Mouse (Mus musculus): Measurements from ENCODE around the gene Cdh6. TPM values are rescaled to one million over a fixed set of nuclear protein-coding genes. Genes with fewer than 3 reads are reported as not detected.

Cdh6 gene
- 2.1 TPM in 2 replicates for polyA plus RNA-seq (2015; fragmentation: Nextera tagmentation; extraction: Ambion mirVana)

DNA sequence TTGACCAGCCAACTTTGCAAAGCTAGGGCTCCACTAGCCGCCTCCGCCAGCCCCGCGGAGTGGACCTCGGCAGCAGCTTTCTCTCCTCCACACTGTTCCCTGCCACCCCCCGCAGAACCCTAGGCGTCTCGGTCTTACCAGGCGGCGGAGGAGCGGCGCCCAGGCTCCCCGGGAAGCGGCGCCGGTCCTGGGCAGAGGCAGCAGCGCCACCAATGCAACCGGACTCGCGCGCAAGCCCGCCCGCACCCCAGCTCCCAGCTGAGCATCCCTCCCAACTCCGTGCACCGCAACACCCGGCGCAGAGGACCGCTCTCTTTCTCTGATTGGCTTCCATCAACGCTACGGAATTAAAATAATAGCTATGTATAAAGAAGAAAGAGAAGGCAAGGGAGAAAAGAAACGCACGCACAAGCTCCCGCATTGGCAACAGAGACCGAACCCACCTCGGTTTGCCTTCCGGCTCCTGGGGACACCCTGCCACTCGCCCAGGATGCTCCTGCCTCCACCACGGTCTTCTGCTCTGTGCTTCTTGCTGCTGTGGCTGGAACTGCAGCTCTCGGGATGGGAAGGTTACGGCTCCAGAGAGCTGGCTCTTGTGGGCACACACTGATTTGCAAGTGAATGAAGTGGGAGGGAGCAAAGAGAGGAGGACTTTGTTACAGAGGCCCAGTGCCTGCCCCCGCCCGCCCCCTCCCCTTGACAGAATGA is at the start of gene Cdh6:
Gene Cdh6 (minus strand): TSS at position 605 of the 708 bp plus-strand sequence.
- 1% methylated on average over 42 of the region's 42 CpGs for WGBS
- Histone ChIP-seq H3K4me1 (replicated peaks; ENCODE audit: control insufficient read depth, insufficient read depth) (no peaks in the 10 kb centered on the region; the same call in 1 of the 2 replicates), H3K4me2 (replicated peaks; ENCODE audit: low read depth) (peak within 1 kb of the TSS; percentile 81), H3K9ac (ENCODE audit: low read length) (peak within 1 kb of the TSS; percentile 48), H3K27me3 (ENCODE audit: control insufficient read depth, insufficient read depth, low read length) (no peaks in the 10 kb centered on the region; the same call in 1 of the 2 replicates), H3K27ac (replicated peaks) (no peak within 1 kb of the TSS), H3K4me3 (ENCODE audit: low read depth, low read length) (peak within 1 kb of the TSS; percentile 52), H3K9me3 (ENCODE audit: control insufficient read depth, low read length) (no peaks in the 10 kb centered on the region), H3K36me3 (ENCODE audit: control insufficient read depth, insufficient read depth, low read length) (no peaks in the 10 kb centered on the region)
- DNase-seq (ENCODE audit: low spot score) = peak; percentile 55
- peak; percentile 73; the same call in 1 of the 2 replicates for ATAC-seq (ENCODE audit: low FRiP score, low TSS enrichment)
- peak; percentile 48 for TF ChIP-seq CTCF (IDR thresholded peaks at IDR 0.05; ENCODE audit: low read depth)
- TF ChIP-seq EP300 (optimal IDR thresholded peaks at IDR 0.05) = no peak

DNA sequence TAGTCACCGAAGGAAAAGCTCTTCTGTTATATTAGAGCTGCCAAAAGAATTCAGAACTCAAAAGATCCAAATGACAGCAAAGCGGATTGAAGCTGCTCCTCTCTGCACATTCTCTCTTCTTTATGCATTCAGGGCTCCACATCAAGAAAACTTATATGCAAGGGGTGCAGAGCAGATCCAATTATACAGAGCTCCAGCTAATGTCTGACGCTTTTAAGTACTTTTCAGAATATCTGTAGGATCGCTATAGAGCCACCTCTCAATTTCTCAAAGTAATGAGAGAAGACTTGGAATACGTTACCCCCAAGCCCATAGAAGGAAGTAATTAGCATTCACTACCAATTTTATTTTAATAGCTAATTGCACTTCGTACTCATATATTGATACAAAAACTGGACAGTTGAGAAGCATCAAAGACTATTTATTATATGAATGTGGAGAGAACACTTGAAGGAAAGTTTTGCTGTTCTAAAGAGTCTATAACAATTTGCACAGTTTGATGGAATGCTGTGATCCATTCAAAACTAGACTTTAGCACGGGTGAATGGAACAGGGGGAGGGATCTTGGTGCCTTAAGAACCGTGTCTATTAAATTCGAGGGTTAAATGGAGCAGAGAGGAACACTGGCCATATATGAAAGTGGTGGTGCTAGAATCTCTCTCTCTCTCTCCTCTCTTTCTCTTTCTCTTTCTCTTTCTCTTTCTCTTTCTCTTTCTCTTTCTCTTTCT is 46.4 kb upstream of the Cdh6 start:
- no peak overlapping the region for H3K4me3 ChIP-seq (ENCODE audit: low read depth, low read length)
- DNase-seq (ENCODE audit: low spot score) = no peak
- H3K36me3 ChIP-seq (ENCODE audit: control insufficient read depth, insufficient read depth, low read length) = no peaks in the 10 kb centered on the region
- no peak for TF ChIP-seq CTCF (IDR thresholded peaks at IDR 0.05; ENCODE audit: low read depth)
- TF ChIP-seq EP300 (optimal IDR thresholded peaks at IDR 0.05) = no peak
- no peaks in the 10 kb centered on the region for H3K27me3 ChIP-seq (ENCODE audit: control insufficient read depth, insufficient read depth, low read length)
- ATAC-seq (ENCODE audit: low FRiP score, low TSS enrichment) = no peak
- no peaks in the 10 kb centered on the region for H3K9me3 ChIP-seq (ENCODE audit: control insufficient read depth, low read length)
- no peak overlapping the region for H3K4me2 ChIP-seq (replicated peaks; ENCODE audit: low read depth)
- H3K9ac ChIP-seq (ENCODE audit: low read length) = no peak overlapping the region
- WGBS = 81% methylated on average over 9 of the region's 9 CpGs
- no peaks in the 10 kb centered on the region for H3K4me1 ChIP-seq (replicated peaks; ENCODE audit: control insufficient read depth, insufficient read depth)
- H3K27ac ChIP-seq (replicated peaks) = no peak overlapping the region

DNA sequence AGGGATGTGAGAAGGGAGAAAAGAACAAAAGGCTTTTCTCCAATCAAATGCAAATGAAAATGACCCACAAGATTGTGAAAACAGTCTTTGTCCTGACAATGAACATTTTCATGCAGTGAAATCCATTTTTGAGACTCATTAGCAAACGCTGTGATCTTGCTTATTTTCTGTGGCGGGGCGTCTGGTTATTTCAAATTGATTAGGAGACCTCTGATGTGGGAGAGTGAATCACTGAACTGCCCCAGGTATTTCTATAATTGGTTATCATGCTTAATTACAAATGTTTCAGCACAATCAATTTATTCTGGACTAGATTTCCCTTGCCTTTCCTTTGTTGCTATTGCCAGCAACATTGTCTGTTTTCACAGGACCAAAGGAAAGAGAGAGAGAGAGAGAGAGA is 44.3 kb upstream of the Cdh6 start:
- Histone ChIP-seq H3K9me3 (ENCODE audit: control insufficient read depth, low read length) (no peaks in the 10 kb centered on the region), H3K4me1 (replicated peaks; ENCODE audit: control insufficient read depth, insufficient read depth) (no peaks in the 10 kb centered on the region), H3K9ac (ENCODE audit: low read length) (no peak overlapping the region), H3K4me2 (replicated peaks; ENCODE audit: low read depth) (no peak overlapping the region), H3K36me3 (ENCODE audit: control insufficient read depth, insufficient read depth, low read length) (no peaks in the 10 kb centered on the region), H3K4me3 (ENCODE audit: low read depth, low read length) (no peak overlapping the region), H3K27me3 (ENCODE audit: control insufficient read depth, insufficient read depth, low read length) (no peaks in the 10 kb centered on the region), H3K27ac (replicated peaks) (no peak overlapping the region)
- ATAC-seq (ENCODE audit: low FRiP score, low TSS enrichment) (no peak), DNase-seq (ENCODE audit: low spot score) (no peak)
- WGBS = 94% methylated on average over 3 of the region's 3 CpGs
- TF ChIP-seq EP300 (optimal IDR thresholded peaks at IDR 0.05) (no peak), CTCF (IDR thresholded peaks at IDR 0.05; ENCODE audit: low read depth) (no peak)

DNA sequence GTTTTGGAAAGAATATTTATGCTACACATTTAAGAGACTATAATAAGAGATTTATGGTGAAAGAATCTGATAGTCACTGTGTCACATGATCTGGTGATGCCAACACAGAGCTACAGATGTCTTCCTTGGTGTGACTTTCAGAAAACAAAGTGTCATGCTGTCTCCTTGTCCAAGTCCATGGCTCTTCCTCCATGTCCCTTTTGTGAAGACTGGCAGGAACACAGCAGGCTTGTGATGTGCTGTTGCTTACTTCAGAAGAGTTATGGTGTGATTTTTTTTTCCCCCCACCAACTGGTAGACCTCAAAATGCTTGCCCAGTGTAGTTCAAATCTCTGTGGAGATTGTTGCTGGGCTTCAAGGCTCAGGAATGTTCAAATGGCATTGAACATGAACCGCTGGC is 43.7 kb upstream of the Cdh6 start:
- no peak overlapping the region for H3K27ac ChIP-seq (replicated peaks)
- no peak for DNase-seq (ENCODE audit: low spot score)
- no peak overlapping the region for H3K4me2 ChIP-seq (replicated peaks; ENCODE audit: low read depth)
- no peaks in the 10 kb centered on the region for H3K36me3 ChIP-seq (ENCODE audit: control insufficient read depth, insufficient read depth, low read length)
- TF ChIP-seq CTCF (IDR thresholded peaks at IDR 0.05; ENCODE audit: low read depth) (no peak), EP300 (optimal IDR thresholded peaks at IDR 0.05) (no peak)
- WGBS = 94% methylated on average over 1 of the region's 1 CpGs
- no peaks in the 10 kb centered on the region for H3K9me3 ChIP-seq (ENCODE audit: control insufficient read depth, low read length)
- no peaks in the 10 kb centered on the region for H3K27me3 ChIP-seq (ENCODE audit: control insufficient read depth, insufficient read depth, low read length)
- no peak for ATAC-seq (ENCODE audit: low FRiP score, low TSS enrichment)
- H3K4me1 ChIP-seq (replicated peaks; ENCODE audit: control insufficient read depth, insufficient read depth) = no peaks in the 10 kb centered on the region
- no peak overlapping the region for H3K9ac ChIP-seq (ENCODE audit: low read length)
- H3K4me3 ChIP-seq (ENCODE audit: low read depth, low read length) = no peak overlapping the region

DNA sequence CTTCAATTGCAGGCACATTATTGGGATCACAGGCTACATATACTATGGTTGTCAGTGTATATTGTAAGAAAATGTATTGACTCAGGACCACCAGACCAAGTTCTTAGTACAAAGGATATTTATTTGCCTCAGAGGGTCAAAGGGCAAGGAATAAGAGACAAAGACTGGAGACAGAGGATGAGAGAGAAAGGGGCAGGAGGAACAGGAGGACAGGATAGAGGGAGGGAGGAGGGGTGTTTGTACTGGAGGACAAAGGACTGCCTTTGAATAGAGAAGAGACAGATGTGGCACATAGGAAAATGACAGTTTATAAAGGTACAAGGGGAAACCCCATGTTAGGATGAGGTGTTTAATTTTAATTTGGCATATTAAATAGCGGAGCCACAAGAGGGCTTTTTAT is 39.5 kb upstream of the Cdh6 start:
- no peaks in the 10 kb centered on the region for H3K36me3 ChIP-seq (ENCODE audit: control insufficient read depth, insufficient read depth, low read length)
- no peaks in the 10 kb centered on the region for H3K4me1 ChIP-seq (replicated peaks; ENCODE audit: control insufficient read depth, insufficient read depth)
- TF ChIP-seq CTCF (IDR thresholded peaks at IDR 0.05; ENCODE audit: low read depth) (no peak), EP300 (optimal IDR thresholded peaks at IDR 0.05) (no peak)
- no peak for DNase-seq (ENCODE audit: low spot score)
- WGBS = 97% methylated on average over 1 of the region's 1 CpGs
- no peak overlapping the region for H3K4me3 ChIP-seq (ENCODE audit: low read depth, low read length)
- no peaks in the 10 kb centered on the region for H3K27me3 ChIP-seq (ENCODE audit: control insufficient read depth, insufficient read depth, low read length)
- no peak for ATAC-seq (ENCODE audit: low FRiP score, low TSS enrichment)
- H3K27ac ChIP-seq (replicated peaks) = no peak overlapping the region
- no peak overlapping the region for H3K4me2 ChIP-seq (replicated peaks; ENCODE audit: low read depth)
- no peaks in the 10 kb centered on the region for H3K9me3 ChIP-seq (ENCODE audit: control insufficient read depth, low read length)
- H3K9ac ChIP-seq (ENCODE audit: low read length) = no peak overlapping the region

Data from stomach, postnatal 0 days (tissue).